Mouse (Mus musculus): ENCODE measurements at regions not wholly inside any gene's neighbourhood (a gene's known extent, or its start where the extent isn't known, plus 50 kb on each side); places are given as distances from the start of the nearest gene placed in this dataset.
A peak's percentile ranks its signal among the peaks of the same experiment; 100 is the strongest.

- no peak overlapping the region for H3K9ac ChIP-seq (ENCODE audit: low read length)
- H3K27me3 ChIP-seq (replicated peaks; ENCODE audit: control insufficient read depth, insufficient read depth, low read length) = no peaks in the 10 kb centered on the region
- no peak overlapping the region for H3K4me3 ChIP-seq (ENCODE audit: low read depth, low read length)
- H3K4me2 ChIP-seq (ENCODE audit: low read length) = no peak overlapping the region
- 72% methylated on average over 5 of the region's 5 CpGs for WGBS
- no peak for ATAC-seq
- DNase-seq (ENCODE audit: low spot score) = no peak
- H3K9me3 ChIP-seq (replicated peaks; ENCODE audit: control insufficient read depth, low read length) = no peaks in the 10 kb centered on the region
- H3K27ac ChIP-seq (ENCODE audit: low read depth, low read length) = no peak overlapping the region
- no peaks in the 10 kb centered on the region for H3K36me3 ChIP-seq (ENCODE audit: control insufficient read depth, insufficient read depth, low read length)
- 0 out of 2 replicates have a peak, but pooled peaks cover 4% of the 10 kb centered on the region for H3K4me1 ChIP-seq (ENCODE audit: control insufficient read depth, insufficient read depth, low read length)
Observed at GRCm38 (mm10) chr12:21496974-21497373, 79.5 kb upstream of the Ywhaq start.

GRCm38 (mm10) chr12:21495511-21495910 is 78.1 kb upstream of the Ywhaq start:
- no peak overlapping the region for H3K4me2 ChIP-seq (ENCODE audit: low read length)
- no peaks in the 10 kb centered on the region for H3K27me3 ChIP-seq (replicated peaks; ENCODE audit: control insufficient read depth, insufficient read depth, low read length)
- DNase-seq (ENCODE audit: low spot score) = no peak
- no peak overlapping the region for H3K27ac ChIP-seq (ENCODE audit: low read depth, low read length)
- 90% methylated on average over 6 of the region's 6 CpGs for WGBS
- no peak overlapping the region for H3K9ac ChIP-seq (ENCODE audit: low read length)
- H3K36me3 ChIP-seq (ENCODE audit: control insufficient read depth, insufficient read depth, low read length) = no peaks in the 10 kb centered on the region
- 0 out of 2 replicates have a peak, but pooled peaks cover 4% of the 10 kb centered on the region for H3K4me1 ChIP-seq (ENCODE audit: control insufficient read depth, insufficient read depth, low read length)
- no peak overlapping the region for H3K4me3 ChIP-seq (ENCODE audit: low read depth, low read length)
- no peaks in the 10 kb centered on the region for H3K9me3 ChIP-seq (replicated peaks; ENCODE audit: control insufficient read depth, low read length)
- no peak for ATAC-seq

GRCm38 (mm10) chr12:21493471-21493870 is 76.0 kb upstream of the Ywhaq start:
- no peak overlapping the region for H3K4me2 ChIP-seq (ENCODE audit: low read length)
- WGBS = 31% methylated on average over 3 of the region's 3 CpGs
- peak; percentile 18 for DNase-seq (ENCODE audit: low spot score)
- H3K4me1 ChIP-seq (ENCODE audit: control insufficient read depth, insufficient read depth, low read length) = 0 out of 2 replicates have a peak, but pooled peaks cover 4% of the 10 kb centered on the region
- no peaks in the 10 kb centered on the region for H3K36me3 ChIP-seq (ENCODE audit: control insufficient read depth, insufficient read depth, low read length)
- no peaks in the 10 kb centered on the region for H3K9me3 ChIP-seq (replicated peaks; ENCODE audit: control insufficient read depth, low read length)
- H3K4me3 ChIP-seq (ENCODE audit: low read depth, low read length) = no peak overlapping the region
- no peak overlapping the region for H3K27ac ChIP-seq (ENCODE audit: low read depth, low read length)
- no peak overlapping the region for H3K9ac ChIP-seq (ENCODE audit: low read length)
- no peaks in the 10 kb centered on the region for H3K27me3 ChIP-seq (replicated peaks; ENCODE audit: control insufficient read depth, insufficient read depth, low read length)
- ATAC-seq = peak; percentile 26; the same call in 1 of the 2 replicates

GRCm38 (mm10) chr12:21492549-21493291 is 75.3 kb upstream of the Ywhaq start:
- Histone ChIP-seq H3K9ac (ENCODE audit: low read length) (no peak overlapping the region), H3K9me3 (replicated peaks; ENCODE audit: control insufficient read depth, low read length) (no peaks in the 10 kb centered on the region), H3K27me3 (replicated peaks; ENCODE audit: control insufficient read depth, insufficient read depth, low read length) (no peaks in the 10 kb centered on the region), H3K36me3 (ENCODE audit: control insufficient read depth, insufficient read depth, low read length) (no peaks in the 10 kb centered on the region), H3K4me2 (ENCODE audit: low read length) (no peak overlapping the region), H3K4me3 (ENCODE audit: low read depth, low read length) (no peak overlapping the region), H3K4me1 (ENCODE audit: control insufficient read depth, insufficient read depth, low read length) (0 out of 2 replicates have a peak, but pooled peaks cover 4% of the 10 kb centered on the region), H3K27ac (ENCODE audit: low read depth, low read length) (no peak overlapping the region)
- no peak for ATAC-seq
- 85% methylated on average over 8 of the region's 8 CpGs for WGBS
- no peak for DNase-seq (ENCODE audit: low spot score)

- DNase-seq (ENCODE audit: low spot score) (no peak), ATAC-seq (no peak)
- Histone ChIP-seq H3K9me3 (replicated peaks; ENCODE audit: control insufficient read depth, low read length) (no peaks in the 10 kb centered on the region), H3K36me3 (ENCODE audit: control insufficient read depth, insufficient read depth, low read length) (no peaks in the 10 kb centered on the region), H3K9ac (ENCODE audit: low read length) (no peak overlapping the region), H3K4me1 (ENCODE audit: control insufficient read depth, insufficient read depth, low read length) (no peaks in the 10 kb centered on the region), H3K27me3 (replicated peaks; ENCODE audit: control insufficient read depth, insufficient read depth, low read length) (no peaks in the 10 kb centered on the region), H3K4me2 (ENCODE audit: low read length) (no peak overlapping the region), H3K27ac (ENCODE audit: low read depth, low read length) (no peak overlapping the region), H3K4me3 (ENCODE audit: low read depth, low read length) (no peak overlapping the region)
- WGBS = 80% methylated on average over 2 of the region's 2 CpGs
Observed at GRCm38 (mm10) chr12:21481644-21482043, 64.2 kb upstream of the Ywhaq start.

GRCm38 (mm10) chr12:21480226-21480625 is 62.8 kb upstream of the Ywhaq start:
- Histone ChIP-seq H3K4me2 (ENCODE audit: low read length) (no peak overlapping the region), H3K4me3 (ENCODE audit: low read depth, low read length) (no peak overlapping the region), H3K27ac (ENCODE audit: low read depth, low read length) (no peak overlapping the region), H3K27me3 (replicated peaks; ENCODE audit: control insufficient read depth, insufficient read depth, low read length) (no peaks in the 10 kb centered on the region), H3K9me3 (replicated peaks; ENCODE audit: control insufficient read depth, low read length) (no peaks in the 10 kb centered on the region), H3K36me3 (ENCODE audit: control insufficient read depth, insufficient read depth, low read length) (no peaks in the 10 kb centered on the region), H3K4me1 (ENCODE audit: control insufficient read depth, insufficient read depth, low read length) (no peaks in the 10 kb centered on the region), H3K9ac (ENCODE audit: low read length) (no peak overlapping the region)
- ATAC-seq = no peak
- 68% methylated on average over 2 of the region's 2 CpGs for WGBS
- DNase-seq (ENCODE audit: low spot score) = no peak

GRCm38 (mm10) chr12:21479251-21479650 is 61.8 kb upstream of the Ywhaq start:
- Histone ChIP-seq H3K4me3 (ENCODE audit: low read depth, low read length) (no peak overlapping the region), H3K9me3 (replicated peaks; ENCODE audit: control insufficient read depth, low read length) (no peaks in the 10 kb centered on the region), H3K9ac (ENCODE audit: low read length) (no peak overlapping the region), H3K27ac (ENCODE audit: low read depth, low read length) (no peak overlapping the region), H3K4me2 (ENCODE audit: low read length) (no peak overlapping the region), H3K4me1 (ENCODE audit: control insufficient read depth, insufficient read depth, low read length) (no peaks in the 10 kb centered on the region), H3K27me3 (replicated peaks; ENCODE audit: control insufficient read depth, insufficient read depth, low read length) (no peaks in the 10 kb centered on the region), H3K36me3 (ENCODE audit: control insufficient read depth, insufficient read depth, low read length) (no peaks in the 10 kb centered on the region)
- ATAC-seq (no peak), DNase-seq (ENCODE audit: low spot score) (no peak)
- WGBS = 65% methylated on average over 1 of the region's 1 CpGs

GRCm38 (mm10) chr12:21476516-21476915 is 59.1 kb upstream of the Ywhaq start:
- H3K4me2 ChIP-seq (ENCODE audit: low read length) = no peak overlapping the region
- H3K4me3 ChIP-seq (ENCODE audit: low read depth, low read length) = no peak overlapping the region
- no peaks in the 10 kb centered on the region for H3K4me1 ChIP-seq (ENCODE audit: control insufficient read depth, insufficient read depth, low read length)
- no peaks in the 10 kb centered on the region for H3K27me3 ChIP-seq (replicated peaks; ENCODE audit: control insufficient read depth, insufficient read depth, low read length)
- H3K9ac ChIP-seq (ENCODE audit: low read length) = no peak overlapping the region
- DNase-seq (ENCODE audit: low spot score) (no peak), ATAC-seq (no peak)
- no peaks in the 10 kb centered on the region for H3K36me3 ChIP-seq (ENCODE audit: control insufficient read depth, insufficient read depth, low read length)
- H3K9me3 ChIP-seq (replicated peaks; ENCODE audit: control insufficient read depth, low read length) = no peaks in the 10 kb centered on the region
- 100% methylated on average over 2 of the region's 2 CpGs for WGBS
- H3K27ac ChIP-seq (ENCODE audit: low read depth, low read length) = no peak overlapping the region

GRCm38 (mm10) chr12:21472951-21473710 is 55.7 kb upstream of the Ywhaq start:
- WGBS = 82% methylated on average over 6 of the region's 6 CpGs
- Histone ChIP-seq H3K9me3 (replicated peaks; ENCODE audit: control insufficient read depth, low read length) (no peaks in the 10 kb centered on the region), H3K27me3 (replicated peaks; ENCODE audit: control insufficient read depth, insufficient read depth, low read length) (no peaks in the 10 kb centered on the region), H3K4me3 (ENCODE audit: low read depth, low read length) (no peak overlapping the region), H3K27ac (ENCODE audit: low read depth, low read length) (no peak overlapping the region), H3K9ac (ENCODE audit: low read length) (no peak overlapping the region), H3K4me2 (ENCODE audit: low read length) (no peak overlapping the region), H3K4me1 (ENCODE audit: control insufficient read depth, insufficient read depth, low read length) (no peaks in the 10 kb centered on the region), H3K36me3 (ENCODE audit: control insufficient read depth, insufficient read depth, low read length) (no peaks in the 10 kb centered on the region)
- DNase-seq (ENCODE audit: low spot score) (no peak), ATAC-seq (no peak)
